ENCODE assay signal across 15 mouse cellular contexts in the genomic region with DNA sequence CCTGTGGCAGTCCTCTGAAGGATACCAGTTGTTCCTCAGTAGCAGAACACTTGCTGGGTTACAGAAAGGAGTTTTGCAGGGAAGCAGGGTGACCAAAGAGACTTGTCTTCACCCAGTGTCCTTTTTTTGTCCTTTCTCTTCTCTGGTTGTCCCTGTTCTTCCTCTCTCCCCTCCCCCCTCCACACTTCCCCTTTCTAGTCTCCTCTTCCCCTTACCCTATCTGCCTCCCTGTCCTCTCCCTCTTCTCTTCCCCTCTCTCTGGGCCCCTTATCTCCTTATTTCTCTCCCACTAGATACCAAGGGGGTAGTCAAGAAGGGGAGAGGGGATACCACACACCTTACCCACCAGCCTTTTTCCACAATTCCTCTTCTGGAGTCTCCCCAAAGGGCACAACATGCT. TPM values are rescaled to one million over a fixed set of nuclear protein-coding genes. Genes with fewer than 3 reads are reported as not detected.
A peak's percentile ranks its signal among the peaks of the same experiment; 100 is the strongest.
DNase-seq lines count a peak whose midpoint lies in the region; ATAC-seq lines count a peak whose summit lies in the region.
"Had no signal": no experiment of that assay in that cellular context is flagged by ENCODE, and none has a peak within 500 bp of the region (broad histone marks: within the 10 kb centered on the region; RNA-seq: fewer than 3 reads in every experiment).

No protein-coding gene starts in this region.

- H3K9me3 ChIP-seq in midbrain, embryonic 11.5 days (ENCODE audit: control insufficient read depth, low read length): no peaks in the 10 kb centered on the region
- H3K9me3 ChIP-seq in midbrain, embryonic 14.5 days (ENCODE audit: control insufficient read depth, low read length): no peaks in the 10 kb centered on the region
- no peaks in the 10 kb centered on the region for H3K9me3 ChIP-seq in hindbrain, embryonic 10.5 days
- H3K9me3 ChIP-seq: embryonic facial prominence, embryonic 12.5 days; heart, embryonic 12.5 days; kidney, embryonic 15.5 days; midbrain, embryonic 12.5 days had no signal

- no peak overlapping the region for H3K27ac ChIP-seq in midbrain, embryonic 11.5 days (ENCODE audit: low read depth, low read length)
- H3K27ac ChIP-seq in midbrain, embryonic 14.5 days (replicated peaks; ENCODE audit: low read depth, low read length): no peak overlapping the region
- H3K27ac ChIP-seq in hindbrain, embryonic 10.5 days: no peak overlapping the region
- H3K27ac ChIP-seq: embryonic facial prominence, embryonic 12.5 days; kidney, embryonic 15.5 days; left cerebral cortex, adult 2 months; midbrain, embryonic 12.5 days had no signal

- H3K4me3 ChIP-seq in midbrain, embryonic 11.5 days (ENCODE audit: low read depth, low read length): no peak overlapping the region
- H3K4me3 ChIP-seq in midbrain, embryonic 14.5 days (replicated peaks; ENCODE audit: low read depth, low read length): no peak overlapping the region
- H3K4me3 ChIP-seq in hindbrain, embryonic 10.5 days: no peak overlapping the region
- H3K4me3 ChIP-seq: embryonic facial prominence, embryonic 12.5 days; heart, embryonic 12.5 days; kidney, embryonic 15.5 days; left cerebral cortex, adult 2 months; midbrain, embryonic 12.5 days had no signal

- DNase-seq in midbrain, embryonic 11.5 days (ENCODE audit: low spot score, missing footprints): no peak
- no peak for DNase-seq in midbrain, embryonic 14.5 days
- peak; percentile 65 for DNase-seq in MEL-GATA-1-ER (ENCODE audit: extremely low read depth, low read depth)
- peak; percentile 8 for DNase-seq in lung, postnatal 25 days (ENCODE audit: low spot score)
- DNase-seq in splenic B cell, adult 2 months (ENCODE audit: low read depth, low spot score): peak; percentile 50
- DNase-seq in hindbrain, embryonic 10.5 days (ENCODE audit: low spot score): no peak
- no peak for DNase-seq in adrenal gland, postnatal 25 days
- DNase-seq: gastrocnemius, postnatal 36 days had no signal

- H3K4me2 ChIP-seq in midbrain, embryonic 11.5 days: no peak overlapping the region
- no peak overlapping the region for H3K4me2 ChIP-seq in midbrain, embryonic 14.5 days (ENCODE audit: low read length)
- H3K4me2 ChIP-seq: embryonic facial prominence, embryonic 12.5 days; heart, embryonic 12.5 days; kidney, embryonic 15.5 days; midbrain, embryonic 12.5 days had no signal

- H3K36me3 ChIP-seq in midbrain, embryonic 11.5 days (ENCODE audit: control insufficient read depth, insufficient read depth, low read length): no peaks in the 10 kb centered on the region
- 0 out of 2 replicates have a peak, but pooled peaks cover 3% of the 10 kb centered on the region for H3K36me3 ChIP-seq in midbrain, embryonic 14.5 days (ENCODE audit: control insufficient read depth, insufficient read depth, low read length)
- H3K36me3 ChIP-seq in splenic B cell, adult 2 months (ENCODE audit: control insufficient read depth, insufficient read depth, low read length, poor library complexity, severe bottlenecking): 0 out of 2 replicates have a peak, but pooled peaks cover 3% of the 10 kb centered on the region
- peaks cover 23% of the 10 kb centered on the region for H3K36me3 ChIP-seq in hindbrain, embryonic 10.5 days

- no peaks in the 10 kb centered on the region; the same call in 1 of the 2 replicates for H3K27me3 ChIP-seq in midbrain, embryonic 11.5 days (ENCODE audit: control insufficient read depth, insufficient read depth, low read length)
- no peaks in the 10 kb centered on the region for H3K27me3 ChIP-seq in midbrain, embryonic 14.5 days (ENCODE audit: control insufficient read depth, insufficient read depth, low read length)
- no peaks in the 10 kb centered on the region for H3K27me3 ChIP-seq in splenic B cell, adult 2 months (ENCODE audit: control insufficient read depth, insufficient read depth, low read length, poor library complexity, severe bottlenecking)
- peaks cover 42% of the 10 kb centered on the region for H3K27me3 ChIP-seq in hindbrain, embryonic 10.5 days (ENCODE audit: insufficient read depth, poor library complexity, severe bottlenecking)
- H3K27me3 ChIP-seq: CH12.LX; embryonic facial prominence, embryonic 12.5 days; heart, embryonic 12.5 days had no signal

- no peaks in the 10 kb centered on the region for H3K4me1 ChIP-seq in midbrain, embryonic 11.5 days (ENCODE audit: control insufficient read depth, insufficient read depth, low read length)
- H3K4me1 ChIP-seq in midbrain, embryonic 14.5 days (ENCODE audit: control insufficient read depth, insufficient read depth, low read length): no peaks in the 10 kb centered on the region
- H3K4me1 ChIP-seq in hindbrain, embryonic 10.5 days (replicated peaks): no peaks in the 10 kb centered on the region
- H3K4me1 ChIP-seq: embryonic facial prominence, embryonic 12.5 days; kidney, embryonic 15.5 days; midbrain, embryonic 12.5 days had no signal

- 0 out of 2 replicates have a peak, but pooled peaks have one; percentile 2 for ATAC-seq in midbrain, embryonic 11.5 days (ENCODE audit: low FRiP score)
- ATAC-seq in midbrain, embryonic 14.5 days (ENCODE audit: low FRiP score, low TSS enrichment): no peak
- ATAC-seq: inflammation-experienced regulatory T-cells, adult 6 months had no signal

- H3K9ac ChIP-seq in midbrain, embryonic 11.5 days (ENCODE audit: low read length): no peak overlapping the region
- H3K9ac ChIP-seq in midbrain, embryonic 14.5 days (replicated peaks; ENCODE audit: low read length): no peak overlapping the region
- H3K9ac ChIP-seq: embryonic facial prominence, embryonic 12.5 days; heart, embryonic 12.5 days; kidney, embryonic 15.5 days; midbrain, embryonic 12.5 days had no signal

RNA-seq across cellular contexts. Expression of a gene that starts 22.1 kb away (rescaled TPM):
- 146 and 150 TPM in 2 replicates for polyA plus RNA-seq in midbrain, embryonic 11.5 days (2014; fragmentation: Nextera tagmentation; extraction: Ambion mirVana)
- 113 and 133 TPM in 2 replicates for polyA plus RNA-seq in midbrain, embryonic 14.5 days (2014; fragmentation: Nextera tagmentation; extraction: Ambion mirVana)
- 86.0 and 97.5 TPM in 2 replicates for polyA plus RNA-seq in hindbrain, embryonic 10.5 days (2016; fragmentation: Nextera tagmentation; extraction: Ambion mirVana)
- total RNA-seq in adrenal gland, postnatal 25 days (2021): 268 and 277 TPM in 2 replicates

Comparison
In these comparisons a context has a peak if more than half of its experiments do, and no peak if none do; other contexts are left out.
1. DNase-seq: peak in MEL-GATA-1-ER (single experiment), lung, postnatal 25 days (single experiment) and splenic B cell, adult 2 months (single experiment); none in midbrain, embryonic 11.5 days (single experiment), midbrain, embryonic 14.5 days (single experiment), hindbrain, embryonic 10.5 days (single experiment) and adrenal gland, postnatal 25 days (single experiment).